Mouse (Mus musculus) forebrain, embryonic 16.5 days (tissue): ENCODE measurements around the gene Bdkrb2. TPM values are rescaled to one million over a fixed set of nuclear protein-coding genes. Genes with fewer than 3 reads are reported as not detected.

Source experiments
- ATAC-seq: fragments of 200-750 bp; cut with Nextera tagmentation; 2 replicates; pipeline ENCODE4 v1.8.0; 2017; ENCODE audit warnings: mild to moderate bottlenecking, moderate library complexity
- H3K27ac ChIP-seq: fragments of 300-500 bp; sonication (generic); 2 replicates; pipeline ENCODE4 v1.5.1; 2014; ENCODE audit warnings: low read length, control low read depth
- H3K27me3 ChIP-seq: fragments of 300-500 bp; sonication (generic); replicated peaks from 2 replicates; pipeline ENCODE4 v1.6.1; 2014; ENCODE audit warnings: low read length; ENCODE audit not compliant: control insufficient read depth, insufficient read depth
- H3K36me3 ChIP-seq: fragments of 300-500 bp; sonication (generic); 2 replicates; pipeline ENCODE4 v1.6.1; 2014; ENCODE audit not compliant: control insufficient read depth, insufficient read depth
- H3K4me1 ChIP-seq: fragments of 300-500 bp; sonication (generic); replicated peaks from 2 replicates; pipeline ENCODE4 v1.6.1; 2014; ENCODE audit warnings: low read length; ENCODE audit not compliant: control insufficient read depth, insufficient read depth
- H3K4me2 ChIP-seq: fragments of 300-500 bp; sonication (generic); 2 replicates; pipeline ENCODE4 v1.6.1; 2014; ENCODE audit warnings: mild to moderate bottlenecking, low read length, control low read depth
- H3K4me3 ChIP-seq: fragments of 300-500 bp; sonication (generic); replicated peaks from 2 replicates; pipeline ENCODE4 v1.5.1; 2014; ENCODE audit warnings: mild to moderate bottlenecking, low read length, control low read depth
- H3K9ac ChIP-seq: fragments of 300-500 bp; sonication (generic); replicated peaks from 2 replicates; pipeline ENCODE4 v1.6.1; 2014; ENCODE audit warnings: low read depth, low read length, control low read depth
- H3K9me3 ChIP-seq: fragments of 300-500 bp; sonication (generic); 2 replicates; pipeline ENCODE4 v1.6.1; 2016; ENCODE audit warnings: low read length; ENCODE audit not compliant: control insufficient read depth
- WGBS: fragments of 180-500 bp; shearing (Covaris S2); extraction: QIAGEN DNeasy Blood & Tissue Kit; methylation state at CpG from one replicate; pipeline ENCODE4 v1.1.7; 2014; 5-methylcytosine and 5-hydroxymethylcytosine counted together
- polyA plus RNA-seq: library from polyadenylated mRNA; unstranded; fragments of >200 nt; fragmentation: Nextera tagmentation; extraction: Ambion mirVana; gene quantifications from 2 replicates; pipeline ENCODE4 v1.2.1, GENCODE M21; 2015

Bdkrb2 gene
- polyA plus RNA-seq, 1 experiment from 2014 or later: 0.61 TPM

- no peak for ATAC-seq
- no peak overlapping the region for H3K4me2 ChIP-seq
- no peaks in the 10 kb centered on the region for H3K27me3 ChIP-seq
- no peaks in the 10 kb centered on the region for H3K9me3 ChIP-seq
- no peak overlapping the region for H3K4me3 ChIP-seq
- H3K4me1 ChIP-seq: peaks cover 2% of the 10 kb centered on the region; the same call in 1 of the 2 replicates
- no peak overlapping the region for H3K9ac ChIP-seq
- H3K36me3 ChIP-seq: no peaks in the 10 kb centered on the region
- no peak overlapping the region for H3K27ac ChIP-seq
- WGBS: 74% methylated on average over 5 of the region's 5 CpGs
These were observed 7.9 kb upstream of the Bdkrb2 start for GRCm38 (mm10) chr12:105555172-105555571.

GRCm38 (mm10) chr12:105557250-105557925 lies 5.6 kb upstream of the Bdkrb2 start:
- no peak for ATAC-seq
- no peak overlapping the region for H3K4me2 ChIP-seq
- H3K9me3 ChIP-seq: no peaks in the 10 kb centered on the region
- peaks cover 4% of the 10 kb centered on the region; the same call in 1 of the 2 replicates for H3K27me3 ChIP-seq
- H3K9ac ChIP-seq: no peak overlapping the region
- 69% methylated on average over 7 of the region's 7 CpGs for WGBS
- H3K27ac ChIP-seq: no peak overlapping the region
- no peaks in the 10 kb centered on the region for H3K4me1 ChIP-seq
- no peaks in the 10 kb centered on the region for H3K36me3 ChIP-seq
- no peak overlapping the region for H3K4me3 ChIP-seq

GRCm38 (mm10) chr12:105561007-105561534 lies 2.0 kb upstream of the Bdkrb2 start:
- no peak overlapping the region for H3K4me2 ChIP-seq
- H3K4me3 ChIP-seq: no peak overlapping the region
- no peak overlapping the region for H3K9ac ChIP-seq
- peaks cover 18% of the 10 kb centered on the region for H3K4me1 ChIP-seq
- H3K9me3 ChIP-seq: no peaks in the 10 kb centered on the region
- no peaks in the 10 kb centered on the region for H3K36me3 ChIP-seq
- H3K27me3 ChIP-seq: peaks cover 24% of the 10 kb centered on the region
- WGBS: 37% methylated on average over 8 of the region's 8 CpGs
- no peak overlapping the region for H3K27ac ChIP-seq
- ATAC-seq: no peak

GRCm38 (mm10) chr12:105562056-105562820 lies 788 bp upstream of the Bdkrb2 start:
- H3K36me3 ChIP-seq: no peaks in the 10 kb centered on the region
- H3K27ac ChIP-seq: no peak overlapping the region
- 43% methylated on average over 8 of the region's 8 CpGs for WGBS
- H3K4me1 ChIP-seq: peaks cover 18% of the 10 kb centered on the region
- H3K9ac ChIP-seq: no peak overlapping the region
- peak overlapping the region; percentile 60 for H3K4me2 ChIP-seq
- no peak for ATAC-seq
- H3K27me3 ChIP-seq: peaks cover 24% of the 10 kb centered on the region
- H3K9me3 ChIP-seq: peaks cover 4% of the 10 kb centered on the region; the same call in 1 of the 2 replicates
- no peak overlapping the region; the same call in 1 of the 2 replicates for H3K4me3 ChIP-seq

GRCm38 (mm10) chr12:105563726-105564275 lies 775 bp downstream of the Bdkrb2 start:
- H3K9ac ChIP-seq: 0 out of 2 replicates have a peak overlapping the region, but pooled peaks have one; percentile 32
- H3K36me3 ChIP-seq: no peaks in the 10 kb centered on the region
- H3K4me1 ChIP-seq: peaks cover 18% of the 10 kb centered on the region
- H3K4me3 ChIP-seq: peak overlapping the region; percentile 35
- H3K9me3 ChIP-seq: peaks cover 4% of the 10 kb centered on the region; the same call in 1 of the 2 replicates
- no peak overlapping the region for H3K27ac ChIP-seq
- peaks cover 24% of the 10 kb centered on the region for H3K27me3 ChIP-seq
- 5% methylated on average over 25 of the region's 25 CpGs for WGBS
- peak overlapping the region; percentile 60 for H3K4me2 ChIP-seq
- ATAC-seq: no peak

- Histone ChIP-seq H3K27me3 (peaks cover 24% of the 10 kb centered on the region), H3K9me3 (peaks cover 4% of the 10 kb centered on the region; the same call in 1 of the 2 replicates), H3K27ac (no peak overlapping the region), H3K9ac (no peak overlapping the region), H3K4me2 (no peak overlapping the region), H3K36me3 (no peaks in the 10 kb centered on the region), H3K4me1 (peaks cover 18% of the 10 kb centered on the region), H3K4me3 (no peak overlapping the region)
- no peak for ATAC-seq
- WGBS: 87% methylated on average over 5 of the region's 5 CpGs
These were observed 2.2 kb downstream of the Bdkrb2 start for GRCm38 (mm10) chr12:105565221-105565620.

GRCm38 (mm10) chr12:105571867-105572266 lies 8.8 kb downstream of the Bdkrb2 start:
- H3K9me3 ChIP-seq: peaks cover 2% of the 10 kb centered on the region; the same call in 1 of the 2 replicates
- no peaks in the 10 kb centered on the region; the same call in 1 of the 2 replicates for H3K4me1 ChIP-seq
- no peaks in the 10 kb centered on the region for H3K27me3 ChIP-seq
- H3K9ac ChIP-seq: no peak overlapping the region
- H3K27ac ChIP-seq: no peak overlapping the region
- H3K4me3 ChIP-seq: no peak overlapping the region
- H3K36me3 ChIP-seq: no peaks in the 10 kb centered on the region
- 36% methylated on average over 3 of the region's 3 CpGs for WGBS
- no peak overlapping the region for H3K4me2 ChIP-seq
- ATAC-seq: no peak

- no peaks in the 10 kb centered on the region for H3K9me3 ChIP-seq
- ATAC-seq: no peak
- no peak overlapping the region for H3K4me2 ChIP-seq
- WGBS: 85% methylated on average over 2 of the region's 2 CpGs
- no peaks in the 10 kb centered on the region for H3K27me3 ChIP-seq
- no peaks in the 10 kb centered on the region for H3K36me3 ChIP-seq
- H3K4me3 ChIP-seq: no peak overlapping the region
- H3K27ac ChIP-seq: no peak overlapping the region
- no peak overlapping the region for H3K9ac ChIP-seq
- H3K4me1 ChIP-seq: no peaks in the 10 kb centered on the region; the same call in 1 of the 2 replicates
These were observed 9.6 kb downstream of the Bdkrb2 start for GRCm38 (mm10) chr12:105572622-105573021.

GRCm38 (mm10) chr12:105574356-105574755 lies 11.3 kb downstream of the Bdkrb2 start:
- Histone ChIP-seq H3K36me3 (no peaks in the 10 kb centered on the region), H3K9me3 (no peaks in the 10 kb centered on the region), H3K9ac (no peak overlapping the region), H3K4me1 (no peaks in the 10 kb centered on the region; the same call in 1 of the 2 replicates), H3K27me3 (no peaks in the 10 kb centered on the region), H3K4me2 (no peak overlapping the region), H3K27ac (no peak overlapping the region), H3K4me3 (no peak overlapping the region)
- 83% methylated on average over 4 of the region's 4 CpGs for WGBS
- ATAC-seq: no peak
